1 mouse cellular context compared by ENCODE assay signal in the genomic region with DNA sequence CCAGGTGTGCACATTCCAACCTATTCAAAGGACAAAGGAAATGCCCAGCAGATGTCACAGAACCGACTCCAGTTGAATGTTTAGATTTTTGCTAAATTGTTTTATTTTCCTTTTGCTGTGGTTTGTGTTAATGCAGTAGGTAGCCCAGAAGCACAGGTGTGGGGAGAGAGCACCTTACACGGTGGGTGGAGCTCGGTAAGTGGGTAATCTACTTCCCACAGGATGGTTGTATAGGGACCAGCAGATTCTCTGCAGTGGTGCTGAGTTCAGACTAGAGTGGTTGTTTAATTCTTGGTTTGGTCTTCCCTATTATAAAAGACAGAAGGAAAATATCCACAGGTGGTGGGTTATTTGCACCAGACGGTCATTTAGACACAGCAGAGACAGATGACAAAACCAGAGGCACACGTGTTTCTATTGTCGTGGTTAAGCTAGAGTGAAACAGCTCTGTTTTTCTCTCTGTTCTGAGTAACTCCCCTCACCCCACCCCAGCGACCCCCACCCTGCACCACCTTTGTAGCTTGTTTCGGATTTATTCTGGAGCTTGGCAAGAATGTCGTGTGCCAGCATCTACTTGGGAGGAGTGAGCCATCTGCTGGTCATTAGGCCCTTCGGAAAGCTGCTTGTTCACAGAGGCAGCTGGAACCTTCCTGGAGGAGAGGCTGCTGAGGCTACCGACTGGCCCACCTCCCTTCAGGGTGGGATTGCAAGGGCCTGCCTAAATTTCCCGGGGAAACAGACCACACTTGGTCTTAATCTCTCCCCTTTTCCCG.
TF ChIP-seq lines count a peak whose summit lies in the region.

No protein-coding gene starts in this region.

TF ChIP-seq in CH12.LX, 34 proteins besides CTCF, POLR2A, EP300 and RAD21:
- peak; percentile 21 for TF ChIP-seq SMC3 (IDR thresholded peaks at IDR 0.05; ENCODE audit: low read depth, low read length)
